In the genomic region with DNA sequence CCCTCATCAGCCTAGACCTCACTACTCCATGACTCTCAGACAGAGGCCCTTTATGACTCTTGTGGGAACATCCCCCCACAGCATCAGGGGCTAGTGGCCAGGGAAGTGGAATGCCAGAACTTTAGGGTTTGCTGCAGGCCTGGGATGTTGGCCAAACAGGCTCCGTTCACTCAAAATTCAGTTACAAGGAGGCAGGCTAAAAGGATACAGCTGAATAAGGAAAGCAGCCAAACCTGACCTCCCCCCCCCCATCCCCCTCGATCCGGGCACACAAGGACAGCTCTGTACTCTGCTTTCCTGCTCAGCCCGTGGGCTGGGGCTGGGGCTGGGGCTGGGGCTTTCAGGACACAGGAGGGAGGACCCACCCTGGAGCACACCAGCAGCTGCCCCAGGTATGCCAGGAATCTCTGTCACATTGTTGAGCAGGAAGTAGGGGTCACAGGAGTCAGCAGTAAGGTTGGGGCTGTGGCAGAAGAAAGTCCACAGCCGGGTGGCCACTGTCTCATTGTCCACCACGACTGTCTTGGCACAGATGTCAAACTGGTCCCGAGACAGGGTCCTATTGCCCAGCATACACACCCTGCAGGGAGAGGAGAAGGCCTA, we compare ENCODE assay signal across 9 mouse cellular contexts. TPM values are rescaled to one million over a fixed set of nuclear protein-coding genes. Genes with fewer than 3 reads are reported as not detected.
A peak's percentile ranks its signal among the peaks of the same experiment; 100 is the strongest.
DNase-seq lines count a peak whose midpoint lies in the region; ATAC-seq and TF ChIP-seq lines count a peak whose summit lies in the region.
"Had no signal": no experiment of that assay in that cellular context is flagged by ENCODE, and none has a peak within 500 bp of the region (broad histone marks: within the 10 kb centered on the region; RNA-seq: fewer than 3 reads in every experiment).

No protein-coding gene starts in this region.

- H3K27ac ChIP-seq in embryonic facial prominence, embryonic 13.5 days = peak overlapping the region; percentile 76
- peak overlapping the region; percentile 63 for H3K27ac ChIP-seq in heart, embryonic 15.5 days
- H3K27ac ChIP-seq in stomach, postnatal 0 days (replicated peaks) = no peak overlapping the region

- intact Hi-C loops in left cerebral cortex, postnatal 4 days (cut with DNase I) = no loop called here

- peak; percentile 75 for ATAC-seq in embryonic facial prominence, embryonic 13.5 days (ENCODE audit: insufficient number of reproducible peaks, insufficient read depth, low FRiP score, low TSS enrichment, low read depth)
- ATAC-seq in heart, embryonic 15.5 days (replicated peaks; ENCODE audit: insufficient number of reproducible peaks, insufficient read depth, low FRiP score, low read depth) = 0 out of 2 replicates have a peak, but pooled peaks have one; percentile 28
- peak; percentile 25; the same call in 1 of the 2 replicates for ATAC-seq in stomach, postnatal 0 days (ENCODE audit: low FRiP score, low TSS enrichment)

- H3K4me2 ChIP-seq in embryonic facial prominence, embryonic 13.5 days = 0 out of 2 replicates have a peak overlapping the region, but pooled peaks have one; percentile 11
- no peak overlapping the region for H3K4me2 ChIP-seq in heart, embryonic 15.5 days
- no peak overlapping the region for H3K4me2 ChIP-seq in stomach, postnatal 0 days (replicated peaks; ENCODE audit: low read depth)

- 10% methylated on average over 7 of the region's 7 CpGs for WGBS in embryonic facial prominence, embryonic 13.5 days
- 23% methylated on average over 7 of the region's 7 CpGs for WGBS in heart, embryonic 15.5 days
- 30% methylated on average over 7 of the region's 7 CpGs for WGBS in stomach, postnatal 0 days

- no peak overlapping the region for H3K9ac ChIP-seq in embryonic facial prominence, embryonic 13.5 days
- no peak overlapping the region for H3K9ac ChIP-seq in heart, embryonic 15.5 days
- H3K9ac ChIP-seq in stomach, postnatal 0 days (ENCODE audit: low read length) = no peak overlapping the region

- H3K4me1 ChIP-seq in embryonic facial prominence, embryonic 13.5 days = peaks cover 16% of the 10 kb centered on the region
- peaks cover 34% of the 10 kb centered on the region for H3K4me1 ChIP-seq in heart, embryonic 15.5 days (replicated peaks)
- H3K4me1 ChIP-seq in stomach, postnatal 0 days (replicated peaks; ENCODE audit: control insufficient read depth, insufficient read depth) = no peaks in the 10 kb centered on the region

- no peak for TF ChIP-seq CTCF in stomach, postnatal 0 days (IDR thresholded peaks at IDR 0.05; ENCODE audit: low read depth)

- no peaks in the 10 kb centered on the region for H3K27me3 ChIP-seq in embryonic facial prominence, embryonic 13.5 days
- H3K27me3 ChIP-seq in heart, embryonic 15.5 days = no peaks in the 10 kb centered on the region
- no peaks in the 10 kb centered on the region for H3K27me3 ChIP-seq in stomach, postnatal 0 days (ENCODE audit: control insufficient read depth, insufficient read depth, low read length)

- DNase-seq in left cerebral cortex, postnatal 4 days = peak; percentile 74
- DNase-seq in left cerebral cortex, adult 8-10 months (ENCODE audit: low spot score in 2 of 2) = no peak
- peak; percentile 68 to 79 for DNase-seq in kidney, postnatal 4 days
- DNase-seq in stomach, postnatal 0 days (ENCODE audit: low spot score) = no peak
- no peak for DNase-seq in natural killer cell, adult 2 months (ENCODE audit: low spot score in 2 of 2)
- no peak for DNase-seq in spleen, postnatal 36 days (ENCODE audit: low spot score in 2 of 2)

- H3K4me3 ChIP-seq in embryonic facial prominence, embryonic 13.5 days = no peak overlapping the region
- H3K4me3 ChIP-seq in heart, embryonic 15.5 days = no peak overlapping the region
- no peak overlapping the region for H3K4me3 ChIP-seq in stomach, postnatal 0 days (ENCODE audit: low read depth, low read length)

- no peak for TF ChIP-seq EP300 in stomach, postnatal 0 days (optimal IDR thresholded peaks at IDR 0.05)

- H3K9me3 ChIP-seq in embryonic facial prominence, embryonic 13.5 days = no peaks in the 10 kb centered on the region
- no peaks in the 10 kb centered on the region for H3K9me3 ChIP-seq in heart, embryonic 15.5 days (replicated peaks)
- no peaks in the 10 kb centered on the region for H3K9me3 ChIP-seq in stomach, postnatal 0 days (ENCODE audit: control insufficient read depth, low read length)

- H3K36me3 ChIP-seq in embryonic facial prominence, embryonic 13.5 days = peaks cover 94% of the 10 kb centered on the region
- H3K36me3 ChIP-seq in heart, embryonic 15.5 days = peaks cover 82% of the 10 kb centered on the region
- H3K36me3 ChIP-seq in stomach, postnatal 0 days (ENCODE audit: control insufficient read depth, insufficient read depth, low read length) = peaks cover 20% of the 10 kb centered on the region

RNA-seq across cellular contexts. Expression of gene Lcat, which starts 8.0 kb away (rescaled TPM):
- 1 to 10 TPM; 6.4 to 8.3 TPM for total RNA-seq in left cerebral cortex, postnatal 4 days (2021)
- total RNA-seq in left cerebral cortex, adult 8-10 months (2022) = 10 to 100 TPM; 19.5 to 27.1 (median 23.5) TPM
- 2.8 and 5.6 TPM in 2 replicates for polyA plus RNA-seq in embryonic facial prominence, embryonic 13.5 days (2015; fragmentation: Nextera tagmentation; extraction: Ambion mirVana)
- polyA plus RNA-seq in heart, embryonic 15.5 days (2015; fragmentation: Nextera tagmentation; extraction: Ambion mirVana) = 1.3 and 1.7 TPM in 2 replicates
- 0.75 and 0.77 TPM in 2 replicates for polyA plus RNA-seq in stomach, postnatal 0 days (2015; fragmentation: Nextera tagmentation; extraction: Ambion mirVana)
- total RNA-seq: neutrophil, adult 5-6 weeks had no signal

RNA-seq across cellular contexts. Expression of gene Psmb10, which starts 12.9 kb away (rescaled TPM):
- 10 to 100 TPM; 50.6 to 70.2 TPM for total RNA-seq in left cerebral cortex, postnatal 4 days (2021)
- total RNA-seq in left cerebral cortex, adult 8-10 months (2022) = 10 to 100 TPM; 82.5 to 92.6 (median 90.1) TPM
- 28.6 and 29.0 TPM in 2 replicates for polyA plus RNA-seq in embryonic facial prominence, embryonic 13.5 days (2015; fragmentation: Nextera tagmentation; extraction: Ambion mirVana)
- 59.4 and 93.4 TPM in 2 replicates for polyA plus RNA-seq in heart, embryonic 15.5 days (2015; fragmentation: Nextera tagmentation; extraction: Ambion mirVana)
- 65.9 and 68.0 TPM in 2 replicates for polyA plus RNA-seq in stomach, postnatal 0 days (2015; fragmentation: Nextera tagmentation; extraction: Ambion mirVana)

RNA-seq across cellular contexts. Expression of gene Slc12a4, which starts 14.7 kb away (rescaled TPM):
- 10 to 100 TPM; 19.0 to 21.5 TPM for total RNA-seq in left cerebral cortex, postnatal 4 days (2021)
- total RNA-seq in left cerebral cortex, adult 8-10 months (2022) = 10 to 100 TPM; 18.8 to 23.8 (median 20.6) TPM
- 48.3 and 56.8 TPM in 2 replicates for polyA plus RNA-seq in embryonic facial prominence, embryonic 13.5 days (2015; fragmentation: Nextera tagmentation; extraction: Ambion mirVana)
- polyA plus RNA-seq in heart, embryonic 15.5 days (2015; fragmentation: Nextera tagmentation; extraction: Ambion mirVana) = 34.1 and 44.5 TPM in 2 replicates
- 12.8 and 14.1 TPM in 2 replicates for polyA plus RNA-seq in stomach, postnatal 0 days (2015; fragmentation: Nextera tagmentation; extraction: Ambion mirVana)

RNA-seq across cellular contexts. Expression of gene Ctrl, which starts 17.5 kb away (rescaled TPM):
- 1 to 10 TPM; 2.1 to 2.2 TPM for total RNA-seq in left cerebral cortex, postnatal 4 days (2021)
- 1 to 10 TPM in 1 of 4 experiments, under 1 TPM in 2, not detected in 1; 0.67 to 1.2 (median 0.98) TPM for total RNA-seq in left cerebral cortex, adult 8-10 months (2022)
- 1.3 and 1.8 TPM in 2 replicates for polyA plus RNA-seq in embryonic facial prominence, embryonic 13.5 days (2015; fragmentation: Nextera tagmentation; extraction: Ambion mirVana)
- polyA plus RNA-seq in heart, embryonic 15.5 days (2015; fragmentation: Nextera tagmentation; extraction: Ambion mirVana) = 0.84 and 0.85 TPM in 2 replicates
- 0.22 and 0.85 TPM in 2 replicates for polyA plus RNA-seq in stomach, postnatal 0 days (2015; fragmentation: Nextera tagmentation; extraction: Ambion mirVana)

RNA-seq across cellular contexts. Expression of gene Dpep3, which starts 28.1 kb away (rescaled TPM):
- total RNA-seq in left cerebral cortex, postnatal 4 days (2021) = not detected
- total RNA-seq in left cerebral cortex, adult 8-10 months (2022) = under 1 TPM in 1 of 4 experiments, not detected in 3; 0.23 TPM
- not detected in 2 replicates for polyA plus RNA-seq in embryonic facial prominence, embryonic 13.5 days (2015; fragmentation: Nextera tagmentation; extraction: Ambion mirVana)
- polyA plus RNA-seq in heart, embryonic 15.5 days (2015; fragmentation: Nextera tagmentation; extraction: Ambion mirVana) = not detected in 2 replicates
- polyA plus RNA-seq in stomach, postnatal 0 days (2015; fragmentation: Nextera tagmentation; extraction: Ambion mirVana) = not detected in 2 replicates
- total RNA-seq: neutrophil, adult 5-6 weeks had no signal

Comparison
In these comparisons a context has a peak if more than half of its experiments do, and no peak if none do; other contexts are left out.
1. DNase-seq: peak in left cerebral cortex, postnatal 4 days (single experiment) and kidney, postnatal 4 days (2 of 2); none in left cerebral cortex, adult 8-10 months (0 of 2), stomach, postnatal 0 days (single experiment), natural killer cell, adult 2 months (0 of 2) and spleen, postnatal 36 days (0 of 2).
2. ATAC-seq: peak in every context shown above with its lines; median percentile 75 in embryonic facial prominence, embryonic 13.5 days; 28 in heart, embryonic 15.5 days; 25 in stomach, postnatal 0 days.